Mouse (Mus musculus) inflammation-experienced regulatory T-cells (primary cell): ENCODE data around the gene Gm3005. TPM values are rescaled to one million over a fixed set of nuclear protein-coding genes. Genes with fewer than 3 reads are reported as not detected.

Source experiments
- polyA plus RNA-seq, 2 experiments: library from polyadenylated mRNA; unstranded; fragments of 100-300 nt; shearing (Covaris generic); gene quantifications; one replicate each; pipeline ENCODE4 v1.2.1; 2017

Gm3005 gene
- 1 to 10 TPM; 2.3 to 7.8 TPM for polyA plus RNA-seq

GRCm38 (mm10) chr14:3427803-3428202, at the start of gene Gm3005:
Gm3005 (plus strand) TSS chr14:3428103.

GRCm38 (mm10) chr14:3394793-3395192, 33.1 kb upstream of the Gm3005 start, which contains the start of gene Gm10413:
Gm10413 (plus strand) TSS chr14:3395093.

GRCm38 (mm10) chr14:3412314-3412713, 15.6 kb upstream of the Gm3005 start, which contains the start of gene Gm10409:
Gm10409 (plus strand) TSS chr14:3412614.

GRCm38 (mm10) chr14:3449079-3449478, 21.2 kb downstream of the Gm3005 start, which contains the start of gene Gm10408:
Gm10408 (plus strand) TSS chr14:3449379.

GRCm38 (mm10) chr14:3634212-3634611, 206.3 kb downstream of the Gm3005 start, which contains the start of gene Gm3012:
Gm3012 (plus strand) TSS chr14:3634512.

Other genes with a start within 250 kb of the Gm3005 start
- under 1 TPM in 1 of 2 experiments, not detected in 1; 0.49 TPM for gene Gm5795, start 239.8 kb upstream of the Gm3005 start, polyA plus RNA-seq
- 10 to 100 TPM in 1 of 2 experiments, 1 to 10 TPM in 1; 9.6 to 39.2 TPM for gene D830030K20Rik, start 219.6 kb upstream of the Gm3005 start, polyA plus RNA-seq
- 1 to 10 TPM in 1 of 2 experiments, not detected in 1; 2.7 TPM for gene Gm2956, start 95.5 kb upstream of the Gm3005 start, polyA plus RNA-seq
- gene Gm10413, start 33.0 kb upstream of the Gm3005 start, polyA plus RNA-seq = not detected
- 10 to 100 TPM in 1 of 2 experiments, 1 to 10 TPM in 1; 3.1 to 14.0 TPM for gene Gm10409, start 15.5 kb upstream of the Gm3005 start, polyA plus RNA-seq
- under 1 TPM; 0.24 to 0.38 TPM for gene Gm10408, start 21.3 kb downstream of the Gm3005 start, polyA plus RNA-seq
- not detected for gene Gm3012, start 206.4 kb downstream of the Gm3005 start, polyA plus RNA-seq
- 10 to 100 TPM in 1 of 2 experiments, 1 to 10 TPM in 1; 3.1 to 14.2 TPM for gene Gm3020, start 223.9 kb downstream of the Gm3005 start, polyA plus RNA-seq